Mouse (Mus musculus): ENCODE results near the gene Ypel2.

Ypel2 gene

GRCm38 (mm10) chr11:86932201-86932600 is 61.3 kb downstream of the Ypel2 start:
- no peak for DNase-seq (ENCODE audit: low read depth, low spot score)

- DNase-seq (ENCODE audit: low read depth, low spot score), result no peak
Observed at GRCm38 (mm10) chr11:86930636-86931180, 62.8 kb downstream of the Ypel2 start.

- DNase-seq (ENCODE audit: low read depth, low spot score), result no peak
Observed at GRCm38 (mm10) chr11:86929985-86930384, 63.5 kb downstream of the Ypel2 start.

- no peak for DNase-seq (ENCODE audit: low read depth, low spot score)
Observed at GRCm38 (mm10) chr11:86929531-86929930, 64.0 kb downstream of the Ypel2 start.

GRCm38 (mm10) chr11:86925085-86925638 is 68.3 kb downstream of the Ypel2 start:
- DNase-seq (ENCODE audit: low read depth, low spot score), result no peak

- DNase-seq (ENCODE audit: low read depth, low spot score), result no peak
Observed at GRCm38 (mm10) chr11:86924629-86925028, 68.9 kb downstream of the Ypel2 start.

GRCm38 (mm10) chr11:86923654-86924053 is 69.9 kb downstream of the Ypel2 start:
- no peak for DNase-seq (ENCODE audit: low read depth, low spot score)

GRCm38 (mm10) chr11:86922029-86922428 is 71.5 kb downstream of the Ypel2 start:
- DNase-seq (ENCODE audit: low read depth, low spot score), result no peak

GRCm38 (mm10) chr11:86921335-86921734 is 72.2 kb downstream of the Ypel2 start:
- no peak for DNase-seq (ENCODE audit: low read depth, low spot score)

GRCm38 (mm10) chr11:86920111-86921080 is 73.1 kb downstream of the Ypel2 start:
- no peak for DNase-seq (ENCODE audit: low read depth, low spot score)

- no peak for DNase-seq (ENCODE audit: low read depth, low spot score)
Observed at GRCm38 (mm10) chr11:86919468-86919867, 74.0 kb downstream of the Ypel2 start.

- no peak for DNase-seq (ENCODE audit: low read depth, low spot score)
Observed at GRCm38 (mm10) chr11:86917536-86917935, 76.0 kb downstream of the Ypel2 start.

- no peak for DNase-seq (ENCODE audit: low read depth, low spot score)
Observed at GRCm38 (mm10) chr11:86916596-86917249, 76.8 kb downstream of the Ypel2 start.

GRCm38 (mm10) chr11:86914329-86914728 is 79.2 kb downstream of the Ypel2 start:
- no peak for DNase-seq (ENCODE audit: low read depth, low spot score)

GRCm38 (mm10) chr11:86910244-86910643 is 83.3 kb downstream of the Ypel2 start:
- no peak for DNase-seq (ENCODE audit: low read depth, low spot score)

- no peak for DNase-seq (ENCODE audit: low read depth, low spot score)
Observed at GRCm38 (mm10) chr11:86909028-86909427, 84.5 kb downstream of the Ypel2 start.

GRCm38 (mm10) chr11:86907889-86908590 is 85.5 kb downstream of the Ypel2 start:
- no peak for DNase-seq (ENCODE audit: low read depth, low spot score)

- no peak for DNase-seq (ENCODE audit: low read depth, low spot score)
Observed at GRCm38 (mm10) chr11:86906767-86907662, 86.5 kb downstream of the Ypel2 start.

- no peak for DNase-seq (ENCODE audit: low read depth, low spot score)
Observed at GRCm38 (mm10) chr11:86906257-86906656, 87.2 kb downstream of the Ypel2 start.

GRCm38 (mm10) chr11:86905261-86905660 is 88.2 kb downstream of the Ypel2 start:
- DNase-seq (ENCODE audit: low read depth, low spot score), result no peak
